Comparison of ENCODE assay signal across 8 mouse cellular contexts in genomic region chr11:97314751-97315503, GRCm38 (mm10). TPM values are rescaled to one million over a fixed set of nuclear protein-coding genes. Genes with fewer than 3 reads are reported as not detected.
A peak's percentile ranks its signal among the peaks of the same experiment; 100 is the strongest.
DNase-seq lines count a peak whose midpoint lies in the region; ATAC-seq and TF ChIP-seq lines count a peak whose summit lies in the region.

No protein-coding gene starts in this region.

- DNase-seq in kidney, adult 2 months, result no peak
- DNase-seq in layer of hippocampus, postnatal 25 days (ENCODE audit: extremely low spot score in 1 of 2, low spot score in 1 of 2), result no peak
- no peak for DNase-seq in thymus, postnatal 10 days (ENCODE audit: low spot score in 2 of 2)
- no peak for DNase-seq in gastrocnemius, adult 8-10 months (ENCODE audit: low spot score in 2 of 2)

- H3K4me3 ChIP-seq in kidney, embryonic 14.5 days (ENCODE audit: low read length), result peak overlapping the region; percentile 59; the same call in 1 of the 2 replicates
- no peak overlapping the region for H3K4me3 ChIP-seq in kidney, adult 2 months (ENCODE audit: insufficient read depth, low read depth, low read length)
- peak overlapping the region; percentile 50 for H3K4me3 ChIP-seq in midbrain, embryonic 16.5 days (ENCODE audit: low read depth, low read length)

- no peak for TF ChIP-seq POLR2A in kidney, adult 2 months (IDR thresholded peaks at IDR 0.05; ENCODE audit: low read depth, low read length)

- TF ChIP-seq CTCF in kidney, adult 2 months (conservative IDR thresholded peaks at IDR 0.05; ENCODE audit: insufficient read depth, insufficient read length, low read depth, low read length), result no peak

- no peaks in the 10 kb centered on the region for H3K9me3 ChIP-seq in kidney, embryonic 14.5 days (ENCODE audit: control insufficient read depth, low read length)
- H3K9me3 ChIP-seq in midbrain, embryonic 16.5 days (replicated peaks; ENCODE audit: control insufficient read depth, low read length, poor library complexity, severe bottlenecking), result no peaks in the 10 kb centered on the region

- H3K4me1 ChIP-seq in kidney, embryonic 14.5 days (ENCODE audit: control insufficient read depth, insufficient read depth, low read length), result peaks cover 8% of the 10 kb centered on the region; the same call in 1 of the 2 replicates
- peaks cover 3% of the 10 kb centered on the region; the same call in 1 of the 2 replicates for H3K4me1 ChIP-seq in kidney, adult 2 months (ENCODE audit: control insufficient read depth, insufficient read depth, low read length)
- H3K4me1 ChIP-seq in midbrain, embryonic 16.5 days (ENCODE audit: control insufficient read depth, insufficient read depth, low read length), result peaks cover 12% of the 10 kb centered on the region

- 49% methylated on average over 8 of the region's 8 CpGs for WGBS in kidney, embryonic 14.5 days
- 44% methylated on average over 8 of the region's 8 CpGs for WGBS in kidney, adult 2 months
- WGBS in midbrain, embryonic 16.5 days, result 51% methylated on average over 8 of the region's 8 CpGs

- peaks cover 8% of the 10 kb centered on the region; the same call in 1 of the 2 replicates for H3K36me3 ChIP-seq in kidney, embryonic 14.5 days (ENCODE audit: control insufficient read depth, insufficient read depth, low read length)
- no peaks in the 10 kb centered on the region for H3K36me3 ChIP-seq in kidney, adult 2 months (ENCODE audit: control insufficient read depth, insufficient read depth, low read length)
- no peaks in the 10 kb centered on the region for H3K36me3 ChIP-seq in midbrain, embryonic 16.5 days (ENCODE audit: control insufficient read depth, insufficient read depth, low read length)

- peak overlapping the region; percentile 25; the same call in 1 of the 2 replicates for H3K4me2 ChIP-seq in kidney, embryonic 14.5 days (replicated peaks; ENCODE audit: low read depth, low read length)
- peak overlapping the region; percentile 42 for H3K4me2 ChIP-seq in midbrain, embryonic 16.5 days (ENCODE audit: low read length)

- H3K27me3 ChIP-seq in kidney, embryonic 14.5 days (ENCODE audit: control insufficient read depth, insufficient read depth, low read length), result no peaks in the 10 kb centered on the region
- H3K27me3 ChIP-seq in kidney, adult 2 months (replicated peaks; ENCODE audit: control insufficient read depth, insufficient read depth, low read length), result no peaks in the 10 kb centered on the region
- no peaks in the 10 kb centered on the region for H3K27me3 ChIP-seq in midbrain, embryonic 16.5 days (ENCODE audit: control insufficient read depth, insufficient read depth, low read depth, low read length)

- ATAC-seq in kidney, embryonic 14.5 days (ENCODE audit: low FRiP score, low TSS enrichment), result no peak
- 0 out of 2 replicates have a peak, but pooled peaks have one; percentile 1 for ATAC-seq in common myeloid progenitor, adult 5-6 weeks (replicated peaks; ENCODE audit: low read depth, poor library complexity, severe bottlenecking)
- peak; percentile 16 for ATAC-seq in inflammation-experienced regulatory T-cells, adult 6 months
- no peak for ATAC-seq in midbrain, embryonic 16.5 days

- H3K9ac ChIP-seq in kidney, embryonic 14.5 days (ENCODE audit: low read depth, low read length), result no peak overlapping the region
- peak overlapping the region; percentile 52 for H3K9ac ChIP-seq in midbrain, embryonic 16.5 days (ENCODE audit: low read depth, low read length)

- no peak overlapping the region; the same call in 1 of the 2 replicates for H3K27ac ChIP-seq in kidney, embryonic 14.5 days (ENCODE audit: low read depth, low read length)
- H3K27ac ChIP-seq in kidney, adult 2 months (ENCODE audit: insufficient read depth, low read depth, low read length), result no peak overlapping the region
- H3K27ac ChIP-seq in midbrain, embryonic 16.5 days (ENCODE audit: low read length), result peak overlapping the region; percentile 81

RNA-seq across cellular contexts. Expression of gene Mrpl45, which starts 0.6 kb away (rescaled TPM):
- 58.4 and 64.8 TPM in 2 replicates for polyA plus RNA-seq in kidney, embryonic 14.5 days (2014; fragmentation: Nextera tagmentation; extraction: Ambion mirVana)
- polyA plus RNA-seq in kidney, adult 2 months (2012; rRNA removed), result 20.4 and 25.5 TPM in 2 replicates
- 22.0 and 23.3 TPM in 2 replicates for total RNA-seq in common myeloid progenitor, adult 5-6 weeks (2017)
- polyA plus RNA-seq in inflammation-experienced regulatory T-cells, adult 6 months (2017; shearing (Covaris generic)), result 10 to 100 TPM; 39.1 to 45.1 (median 39.1) TPM
- polyA plus RNA-seq in midbrain, embryonic 16.5 days (2015; fragmentation: Nextera tagmentation; extraction: Ambion mirVana), result 38.2 and 41.6 TPM in 2 replicates
- total RNA-seq in layer of hippocampus, postnatal 25 days (2021), result 10 to 100 TPM; 24.1 to 31.3 TPM
- total RNA-seq in gastrocnemius, adult 8-10 months (2022), result 10 to 100 TPM; 31.8 to 39.5 (median 36.0) TPM

RNA-seq across cellular contexts. Expression of gene Npepps, which starts 34.5 kb away (rescaled TPM):
- polyA plus RNA-seq in kidney, embryonic 14.5 days (2014; fragmentation: Nextera tagmentation; extraction: Ambion mirVana), result 53.6 and 78.6 TPM in 2 replicates
- polyA plus RNA-seq in kidney, adult 2 months (2012; rRNA removed), result 23.1 and 25.3 TPM in 2 replicates
- total RNA-seq in common myeloid progenitor, adult 5-6 weeks (2017), result 24.8 and 30.6 TPM in 2 replicates
- 10 to 100 TPM; 23.4 to 47.0 (median 45.1) TPM for polyA plus RNA-seq in inflammation-experienced regulatory T-cells, adult 6 months (2017; shearing (Covaris generic))
- 151 and 163 TPM in 2 replicates for polyA plus RNA-seq in midbrain, embryonic 16.5 days (2015; fragmentation: Nextera tagmentation; extraction: Ambion mirVana)
- 100 to 1,000 TPM; 130 to 144 TPM for total RNA-seq in layer of hippocampus, postnatal 25 days (2021)
- total RNA-seq in gastrocnemius, adult 8-10 months (2022), result 10 to 100 TPM; 59.5 to 73.9 (median 62.8) TPM

RNA-seq across cellular contexts. Expression of gene Gpr179, which starts 37.0 kb away (rescaled TPM):
- polyA plus RNA-seq in kidney, embryonic 14.5 days (2014; fragmentation: Nextera tagmentation; extraction: Ambion mirVana), result 0.07 and 0.10 TPM in 2 replicates
- 0.08 TPM in 2 replicates for polyA plus RNA-seq in kidney, adult 2 months (2012; rRNA removed)
- not detected in 2 replicates for total RNA-seq in common myeloid progenitor, adult 5-6 weeks (2017)
- polyA plus RNA-seq in inflammation-experienced regulatory T-cells, adult 6 months (2017; shearing (Covaris generic)), result under 1 TPM; 0.18 to 0.37 (median 0.27) TPM
- 0.70 and 0.89 TPM in 2 replicates for polyA plus RNA-seq in midbrain, embryonic 16.5 days (2015; fragmentation: Nextera tagmentation; extraction: Ambion mirVana)
- under 1 TPM; 0.15 to 0.16 TPM for total RNA-seq in layer of hippocampus, postnatal 25 days (2021)
- under 1 TPM in 1 of 4 experiments, not detected in 3; 0.05 TPM for total RNA-seq in gastrocnemius, adult 8-10 months (2022)

RNA-seq across cellular contexts. Expression of gene Socs7, which starts 47.4 kb away (rescaled TPM):
- 2.5 and 3.7 TPM in 2 replicates for polyA plus RNA-seq in kidney, embryonic 14.5 days (2014; fragmentation: Nextera tagmentation; extraction: Ambion mirVana)
- 12.9 and 13.5 TPM in 2 replicates for polyA plus RNA-seq in kidney, adult 2 months (2012; rRNA removed)
- 14.2 and 16.1 TPM in 2 replicates for total RNA-seq in common myeloid progenitor, adult 5-6 weeks (2017)
- 1 to 10 TPM; 5.9 to 8.5 (median 7.9) TPM for polyA plus RNA-seq in inflammation-experienced regulatory T-cells, adult 6 months (2017; shearing (Covaris generic))
- 8.5 and 9.9 TPM in 2 replicates for polyA plus RNA-seq in midbrain, embryonic 16.5 days (2015; fragmentation: Nextera tagmentation; extraction: Ambion mirVana)
- total RNA-seq in layer of hippocampus, postnatal 25 days (2021), result 10 to 100 TPM; 79.6 to 80.0 TPM
- total RNA-seq in gastrocnemius, adult 8-10 months (2022), result 10 to 100 TPM; 48.4 to 53.5 (median 51.7) TPM

Comparison
In these comparisons a context has a peak if more than half of its experiments do, and no peak if none do; other contexts are left out.
1. ATAC-seq: peak in common myeloid progenitor, adult 5-6 weeks (single experiment) and inflammation-experienced regulatory T-cells, adult 6 months (single experiment); none in kidney, embryonic 14.5 days (single experiment) and midbrain, embryonic 16.5 days (single experiment).